Mouse (Mus musculus) urinary bladder, adult 2 months (tissue): ENCODE results near the gene Aif1. TPM values are rescaled to one million over a fixed set of nuclear protein-coding genes. Genes with fewer than 3 reads are reported as not detected.
A peak's percentile ranks its signal among the peaks of the same experiment; 100 is the strongest.

Experiments
- DNase-seq: peaks from one replicate; pipeline ENCODE4 v3.0.0; 2022; ENCODE audit warnings: low spot score
- polyA plus RNA-seq: library from polyadenylated mRNA; depleted of rRNA; stranded (reverse); fragments of >200 nt; gene quantifications from 2 replicates; pipeline ENCODE4 v1.2.3, GENCODE M21; 2012; rRNA removed

Aif1 gene
- polyA plus RNA-seq: 11.2 and 13.3 TPM in 2 replicates

GRCm38 (mm10) chr17:35175968-35176367 is at the start of gene Aif1:
TSS of gene Aif1 (minus strand) at chr17:35176068.
- DNase-seq: no peak

- DNase-seq: no peak
Observed at GRCm38 (mm10) chr17:35225456-35225855, 49.6 kb upstream of the Aif1 start.

GRCm38 (mm10) chr17:35224641-35225040 is 48.8 kb upstream of the Aif1 start:
- no peak for DNase-seq

- DNase-seq: no peak
Observed at GRCm38 (mm10) chr17:35222299-35222698, 46.4 kb upstream of the Aif1 start.

- DNase-seq: no peak
Observed at GRCm38 (mm10) chr17:35220156-35220952, 44.5 kb upstream of the Aif1 start, which contains the start of gene Gm16181. TSS of gene Gm16181 (plus strand) at chr17:35220834.

- DNase-seq: no peak
Observed at GRCm38 (mm10) chr17:35219601-35220041, 43.8 kb upstream of the Aif1 start.

- DNase-seq: no peak
Observed at GRCm38 (mm10) chr17:35218516-35219193, 42.8 kb upstream of the Aif1 start.

GRCm38 (mm10) chr17:35213071-35213470 is 37.2 kb upstream of the Aif1 start:
- DNase-seq: no peak

GRCm38 (mm10) chr17:35210593-35210992 is 34.7 kb upstream of the Aif1 start:
- DNase-seq: no peak

- DNase-seq: no peak
Observed at GRCm38 (mm10) chr17:35209785-35210535, 34.1 kb upstream of the Aif1 start.

- DNase-seq: no peak
Observed at GRCm38 (mm10) chr17:35205380-35205769, 29.5 kb upstream of the Aif1 start.

GRCm38 (mm10) chr17:35204494-35205379 is 28.9 kb upstream of the Aif1 start, which contains the start of gene Lta:
TSS of gene Lta (minus strand) at chr17:35205351.
- no peak for DNase-seq

- DNase-seq: no peak
Observed at GRCm38 (mm10) chr17:35202442-35202841, 26.6 kb upstream of the Aif1 start.

- no peak for DNase-seq
Observed at GRCm38 (mm10) chr17:35201787-35202186, 25.9 kb upstream of the Aif1 start, which contains the start of gene Tnf. TSS of gene Tnf (minus strand) at chr17:35202007.

- no peak for DNase-seq
Observed at GRCm38 (mm10) chr17:35201128-35201527, 25.3 kb upstream of the Aif1 start.

- no peak for DNase-seq
Observed at GRCm38 (mm10) chr17:35200398-35200797, 24.5 kb upstream of the Aif1 start.

- no peak for DNase-seq
Observed at GRCm38 (mm10) chr17:35198946-35199345, 23.1 kb upstream of the Aif1 start.

- DNase-seq: no peak
Observed at GRCm38 (mm10) chr17:35198029-35198428, 22.2 kb upstream of the Aif1 start.

GRCm38 (mm10) chr17:35197126-35197525 is 21.3 kb upstream of the Aif1 start:
- no peak for DNase-seq

GRCm38 (mm10) chr17:35196321-35196641 is 20.4 kb upstream of the Aif1 start:
- DNase-seq: no peak

GRCm38 (mm10) chr17:35195631-35196320 is 19.9 kb upstream of the Aif1 start:
- DNase-seq: peak; percentile 72
